ENCODE assay signal across 8 mouse cellular contexts in genomic region chr5:5663655-5664370, GRCm38 (mm10). TPM values are rescaled to one million over a fixed set of nuclear protein-coding genes. Genes with fewer than 3 reads are reported as not detected.
DNase-seq lines count a peak whose midpoint lies in the region; ATAC-seq and TF ChIP-seq lines count a peak whose summit lies in the region.

Gene Cfap69 (minus strand): TSS chr5:5664239.

- 0 out of 2 replicates have a peak, but pooled peaks cover 1% of the 10 kb centered on the region for H3K36me3 ChIP-seq in forebrain, postnatal 0 days (ENCODE audit: insufficient read depth)
- H3K36me3 ChIP-seq in liver, embryonic 15.5 days (replicated peaks): no peaks in the 10 kb centered on the region

- H3K4me3 ChIP-seq in forebrain, postnatal 0 days (ENCODE audit: low read depth, low read length): peak within 1 kb of the TSS; percentile 92
- peak within 1 kb of the TSS; percentile 52 for H3K4me3 ChIP-seq in liver, embryonic 15.5 days (replicated peaks)
- H3K4me3 ChIP-seq in olfactory bulb, adult 2 months (ENCODE audit: insufficient read depth, low read depth, low read length): peak within 1 kb of the TSS; percentile 78

- peak; percentile 35; the same call in 1 of the 2 replicates for TF ChIP-seq POLR2A in olfactory bulb, adult 2 months (IDR thresholded peaks at IDR 0.05; ENCODE audit: insufficient read depth, low read depth, low read length)

- intact Hi-C loops in heart, postnatal 25 days (cut with DNase I): loop anchor here (5.0 kb wide), 1 partner anchor 83 kb away; the partner anchor contains the start of gene Steap1

- DNase-seq in Muller cell, postnatal 12 days (ENCODE audit: inconsistent ontology term): peak; percentile 86
- peak; percentile 83 for DNase-seq in cerebellum, adult 11-12 months
- DNase-seq in forebrain, postnatal 0 days: peak; percentile 92
- DNase-seq in heart, postnatal 25 days (ENCODE audit: low spot score): peak; percentile 20
- peak; percentile 84 for DNase-seq in layer of hippocampus, adult 11-12 months (ENCODE audit: low spot score)
- DNase-seq in urinary bladder, postnatal 25 days (ENCODE audit: low spot score): peak; percentile 60

- 0 out of 2 replicates have a peak, but pooled peaks cover 4% of the 10 kb centered on the region for H3K4me1 ChIP-seq in forebrain, postnatal 0 days (ENCODE audit: insufficient read depth)
- no peaks in the 10 kb centered on the region; the same call in 1 of the 2 replicates for H3K4me1 ChIP-seq in liver, embryonic 15.5 days (replicated peaks)
- 0 out of 2 replicates have a peak, but pooled peaks cover 2% of the 10 kb centered on the region for H3K4me1 ChIP-seq in olfactory bulb, adult 2 months (ENCODE audit: control insufficient read depth, insufficient read depth, low read length)

- H3K9me3 ChIP-seq in forebrain, postnatal 0 days (ENCODE audit: low read length): no peaks in the 10 kb centered on the region
- H3K9me3 ChIP-seq in liver, embryonic 15.5 days (replicated peaks): no peaks in the 10 kb centered on the region

- H3K27ac ChIP-seq in forebrain, postnatal 0 days (ENCODE audit: low read depth, low read length): 0 out of 2 replicates have a peak within 1 kb of the TSS, but pooled peaks have one; percentile 62
- H3K27ac ChIP-seq in liver, embryonic 15.5 days (replicated peaks): no peak within 1 kb of the TSS
- H3K27ac ChIP-seq in olfactory bulb, adult 2 months (ENCODE audit: insufficient read depth, low read depth, low read length): no peak within 1 kb of the TSS

- no peaks in the 10 kb centered on the region for H3K27me3 ChIP-seq in forebrain, postnatal 0 days (ENCODE audit: insufficient read depth, low read length)
- peaks cover 15% of the 10 kb centered on the region for H3K27me3 ChIP-seq in liver, embryonic 15.5 days

- peak; percentile 98 for ATAC-seq in forebrain, postnatal 0 days
- ATAC-seq in liver, embryonic 15.5 days (ENCODE audit: insufficient read depth): peak; percentile 51; the same call in 1 of the 2 replicates

- H3K4me2 ChIP-seq in forebrain, postnatal 0 days (ENCODE audit: low read depth): peak within 1 kb of the TSS; percentile 96
- peak within 1 kb of the TSS; percentile 75 for H3K4me2 ChIP-seq in liver, embryonic 15.5 days

- under 1% methylated on average over 48 of the region's 48 CpGs for WGBS in forebrain, postnatal 0 days
- WGBS in liver, embryonic 15.5 days (ENCODE audit: insufficient replicate concordance): under 1% methylated on average over 48 of the region's 48 CpGs
- under 1% methylated on average over 48 of the region's 48 CpGs for WGBS in olfactory bulb, adult 2 months

- TF ChIP-seq CTCF in forebrain, postnatal 0 days (IDR thresholded peaks at IDR 0.05; ENCODE audit: low read depth): 0 out of 2 replicates have a peak, but pooled peaks have one; percentile 24
- TF ChIP-seq CTCF in olfactory bulb, adult 2 months (IDR thresholded peaks at IDR 0.05; ENCODE audit: insufficient read depth, low read depth, low read length): no peak

- H3K9ac ChIP-seq in forebrain, postnatal 0 days: peak within 1 kb of the TSS; percentile 64
- no peak within 1 kb of the TSS for H3K9ac ChIP-seq in liver, embryonic 15.5 days

RNA-seq across cellular contexts. Expression of gene Cfap69, which starts in this region (rescaled TPM):
- 9.2 and 11.6 TPM in 2 replicates for total RNA-seq in forebrain, postnatal 0 days (2014; rRNA removed)
- 4.1 and 6.7 TPM in 2 replicates for polyA plus RNA-seq in forebrain, postnatal 0 days (2015; fragmentation: Nextera tagmentation; extraction: Ambion mirVana)
- under 1 TPM; 0.88 to 0.95 TPM for total RNA-seq in heart, postnatal 25 days (2021)
- 0.21 and 0.37 TPM in 2 replicates for polyA plus RNA-seq in liver, embryonic 15.5 days (2015; fragmentation: Nextera tagmentation; extraction: Ambion mirVana)
- polyA plus RNA-seq in olfactory bulb, adult 2 months (2012; ENCODE audit: insufficient read depth, insufficient read length, low replicate concordance, missing spikeins): not detected in 2 replicates

Comparison
In these comparisons a context has a peak if more than half of its experiments do, and no peak if none do; other contexts are left out.
1. Peak in DNase-seq in heart, postnatal 25 days; RNA of the gene not detected or under 1 TPM.
2. Peak in ATAC-seq, H3K4me3 ChIP-seq and H3K4me2 ChIP-seq in liver, embryonic 15.5 days; RNA of the gene not detected or under 1 TPM.
3. DNase-seq: peak in every context shown above with its lines; median percentile 92 in forebrain, postnatal 0 days; 86 in Muller cell, postnatal 12 days; 84 in layer of hippocampus, adult 11-12 months; 83 in cerebellum, adult 11-12 months; 60 in urinary bladder, postnatal 25 days; 20 in heart, postnatal 25 days.